Mouse (Mus musculus) intestine, embryonic 14.5 days (tissue): ENCODE measurements around the gene Taf5l. TPM values are rescaled to one million over a fixed set of nuclear protein-coding genes. Genes with fewer than 3 reads are reported as not detected.
"Not testable (repeated sequence)": the region's sequence is repeated elsewhere in the genome, so short reads cannot be mapped to it uniquely, and the experiment has no call there.

Source experiments
- ATAC-seq: fragments of 200-750 bp; cut with Nextera tagmentation; replicated peaks from 2 replicates; pipeline ENCODE4 v1.8.0; 2017; ENCODE audit warnings: low read depth, moderate number of reproducible peaks, moderate TSS enrichment, moderate library complexity; ENCODE audit not compliant: low FRiP score, low TSS enrichment
- DNase-seq: peaks from one replicate; pipeline ENCODE4 v3.0.0-alpha.2; 2018; ENCODE audit warnings: low spot score
- H3K27ac ChIP-seq: fragments of 300-500 bp; sonication (generic); 2 replicates; pipeline ENCODE4 v1.5.1; 2014; ENCODE audit warnings: low read depth, mild to moderate bottlenecking, control low read depth
- H3K27me3 ChIP-seq: fragments of 300-500 bp; sonication (generic); replicated peaks from 2 replicates; pipeline ENCODE4 v1.6.1; 2014; ENCODE audit warnings: low read length, control low read depth; ENCODE audit not compliant: control insufficient read depth, insufficient read depth
- H3K36me3 ChIP-seq: fragments of 300-500 bp; sonication (generic); 2 replicates; pipeline ENCODE4 v1.6.1; 2014; ENCODE audit warnings: low read length, control low read depth; ENCODE audit not compliant: control insufficient read depth, insufficient read depth
- H3K4me1 ChIP-seq: fragments of 300-500 bp; sonication (generic); replicated peaks from 2 replicates; pipeline ENCODE4 v1.6.1; 2014; ENCODE audit warnings: low read length, control low read depth, mixed read lengths; ENCODE audit not compliant: control insufficient read depth, insufficient read depth
- H3K4me2 ChIP-seq: fragments of 300-500 bp; sonication (generic); 2 replicates; pipeline ENCODE4 v1.6.1; 2014; ENCODE audit warnings: low read length
- H3K4me3 ChIP-seq: fragments of 300-500 bp; sonication (generic); 2 replicates; pipeline ENCODE4 v1.5.1; 2014; ENCODE audit warnings: low read depth, low read length, control low read depth, mixed read lengths
- H3K9ac ChIP-seq: fragments of 300-500 bp; sonication (generic); 2 replicates; pipeline ENCODE4 v1.6.1; 2014; ENCODE audit warnings: mild to moderate bottlenecking, low read length
- H3K9me3 ChIP-seq: fragments of 300-500 bp; sonication (generic); 2 replicates; pipeline ENCODE4 v1.6.1; 2016; ENCODE audit warnings: low read length, control low read depth; ENCODE audit not compliant: control insufficient read depth
- WGBS: fragments of 180-500 bp; shearing (Covaris S2); extraction: QIAGEN DNeasy Blood & Tissue Kit; methylation state at CpG from one replicate; pipeline ENCODE4 v1.1.7; 2014; 5-methylcytosine and 5-hydroxymethylcytosine counted together
- polyA plus RNA-seq: library from polyadenylated mRNA; unstranded; fragments of >200 nt; fragmentation: Nextera tagmentation; extraction: Ambion mirVana; gene quantifications from 2 replicates; pipeline ENCODE4 v1.2.1, GENCODE M21; 2014

Taf5l gene
- polyA plus RNA-seq, 1 experiment from 2014 or later, result 52.7 TPM

DNA sequence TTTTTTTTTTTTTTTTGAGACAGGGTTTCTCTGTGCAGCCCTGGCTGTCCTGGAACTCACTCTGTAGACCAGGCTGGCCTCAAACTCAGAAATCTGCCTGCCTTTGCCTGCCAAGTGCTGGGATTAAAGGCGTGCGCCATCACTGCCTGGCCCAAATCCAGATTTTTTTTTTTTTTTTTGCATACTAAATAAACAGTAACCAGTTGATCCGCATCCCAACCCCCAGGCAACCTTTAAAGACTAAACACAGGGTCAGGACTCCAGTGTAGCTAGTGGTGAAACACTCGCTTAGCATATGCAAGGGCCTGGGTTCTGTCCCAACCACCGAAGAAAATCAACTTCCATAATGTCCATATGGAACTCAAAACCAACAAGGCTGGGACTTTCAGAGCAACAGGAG is 60.6 kb downstream of the Taf5l start:
- not testable (repeated sequence) for ATAC-seq, H3K27ac ChIP-seq, H3K9ac ChIP-seq, H3K4me2 ChIP-seq, H3K4me1 ChIP-seq, H3K9me3 ChIP-seq, H3K4me3 ChIP-seq, DNase-seq, H3K27me3 ChIP-seq
- H3K36me3 ChIP-seq, result peaks cover 60% of the 10 kb centered on the region
- WGBS, result 79% methylated on average over 5 of the region's 5 CpGs

DNA sequence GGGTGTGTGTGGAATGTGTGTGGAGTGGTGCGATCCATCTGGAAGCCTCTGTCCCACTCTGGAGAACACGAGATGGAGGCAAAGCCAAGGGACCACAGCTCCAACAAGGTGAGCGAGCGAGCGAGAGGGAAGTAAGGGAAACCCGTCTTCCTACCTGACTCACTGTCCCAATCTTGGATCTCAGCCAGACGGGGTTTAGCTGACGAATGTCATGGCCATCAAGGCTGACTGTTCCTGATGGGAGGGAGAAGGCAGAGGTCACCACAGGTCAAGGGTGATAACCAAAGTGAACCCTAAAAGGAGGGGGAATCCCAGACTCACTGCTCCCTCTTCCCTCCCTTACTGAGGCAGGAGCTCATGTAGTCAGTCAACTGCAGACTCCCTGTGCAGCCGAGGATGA is 61.1 kb downstream of the Taf5l start:
- H3K9me3 ChIP-seq, result no peaks in the 10 kb centered on the region
- H3K4me2 ChIP-seq, result no peak overlapping the region
- DNase-seq (no peak), ATAC-seq (no peak)
- no peak overlapping the region for H3K27ac ChIP-seq
- H3K27me3 ChIP-seq, result no peaks in the 10 kb centered on the region
- no peak overlapping the region for H3K9ac ChIP-seq
- H3K4me1 ChIP-seq, result no peaks in the 10 kb centered on the region
- 82% methylated on average over 9 of the region's 9 CpGs for WGBS
- no peak overlapping the region for H3K4me3 ChIP-seq
- H3K36me3 ChIP-seq, result peaks cover 62% of the 10 kb centered on the region

DNA sequence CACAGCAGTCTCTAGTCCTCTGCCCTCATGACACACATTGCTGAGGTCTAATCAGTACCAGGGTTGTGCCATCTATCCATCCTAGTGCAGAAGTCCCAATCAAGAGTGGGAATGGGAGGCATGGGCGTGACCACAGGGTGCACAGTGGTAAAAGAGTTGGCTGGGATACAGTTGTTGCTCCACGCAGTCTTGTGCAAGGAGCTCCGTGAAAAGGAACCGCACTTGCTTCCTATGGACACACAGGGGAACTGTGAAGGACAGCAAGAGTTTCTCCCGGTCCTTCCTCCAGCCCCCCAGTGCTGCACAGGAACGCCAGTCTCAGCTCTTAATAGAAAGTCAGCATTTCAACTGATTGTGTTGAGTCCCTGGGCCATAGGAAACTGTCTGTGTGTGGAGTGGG is 61.7 kb downstream of the Taf5l start:
- ATAC-seq, result no peak
- DNase-seq, result no peak
- WGBS, result 93% methylated on average over 6 of the region's 6 CpGs
- peaks cover 62% of the 10 kb centered on the region for H3K36me3 ChIP-seq
- no peak overlapping the region for H3K4me3 ChIP-seq
- no peak overlapping the region for H3K4me2 ChIP-seq
- H3K9me3 ChIP-seq, result no peaks in the 10 kb centered on the region
- H3K27me3 ChIP-seq, result no peaks in the 10 kb centered on the region
- H3K4me1 ChIP-seq, result no peaks in the 10 kb centered on the region
- H3K27ac ChIP-seq, result no peak overlapping the region
- no peak overlapping the region for H3K9ac ChIP-seq

DNA sequence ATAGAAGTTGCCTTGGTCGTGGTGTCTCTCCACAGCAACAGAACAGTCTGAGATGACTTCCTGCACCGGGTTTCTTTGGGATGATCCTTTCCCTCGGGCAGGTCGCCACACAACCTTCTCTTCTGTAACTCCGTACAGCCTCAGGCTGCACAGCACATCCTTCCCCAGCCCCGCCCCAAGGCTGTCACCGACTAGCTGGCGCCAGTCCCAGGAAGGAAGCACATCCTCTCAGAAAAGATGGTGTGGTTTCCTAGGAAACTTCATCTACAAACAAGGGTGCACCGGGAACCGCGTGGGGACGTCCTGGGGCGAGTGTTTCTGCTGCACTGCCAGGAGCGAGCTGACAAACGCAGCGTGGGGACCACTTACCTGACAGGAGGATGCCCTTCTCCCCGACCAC is 63.1 kb downstream of the Taf5l start:
- H3K4me3 ChIP-seq, result no peak overlapping the region
- no peak overlapping the region for H3K9ac ChIP-seq
- ATAC-seq, result no peak
- H3K27ac ChIP-seq, result no peak overlapping the region
- no peak overlapping the region for H3K4me2 ChIP-seq
- 74% methylated on average over 17 of the region's 17 CpGs for WGBS
- no peaks in the 10 kb centered on the region for H3K27me3 ChIP-seq
- H3K36me3 ChIP-seq, result peaks cover 61% of the 10 kb centered on the region
- H3K4me1 ChIP-seq, result no peaks in the 10 kb centered on the region
- no peaks in the 10 kb centered on the region for H3K9me3 ChIP-seq
- DNase-seq, result no peak

DNA sequence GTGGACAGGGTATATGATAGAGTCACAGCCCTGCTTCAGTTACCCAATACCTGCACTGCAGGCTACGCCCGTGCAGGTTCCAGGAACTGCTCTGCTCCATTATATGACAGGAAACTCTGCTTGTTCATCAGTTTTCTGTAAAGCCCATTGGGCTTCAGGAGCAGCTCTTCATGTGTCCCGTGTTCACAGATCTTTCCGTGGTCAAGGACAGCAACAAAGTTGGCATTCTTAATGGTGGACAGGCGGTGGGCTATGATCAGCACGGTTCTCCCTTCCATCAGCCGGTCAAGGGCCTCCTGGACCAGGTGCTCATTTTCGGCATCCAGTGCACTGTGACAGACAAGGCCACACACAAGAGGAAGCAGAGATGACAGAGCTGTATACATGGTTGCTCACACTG is 67.0 kb downstream of the Taf5l start:
- ATAC-seq (no peak), DNase-seq (no peak)
- H3K4me2 ChIP-seq, result no peak overlapping the region
- H3K27me3 ChIP-seq, result no peaks in the 10 kb centered on the region
- WGBS, result 92% methylated on average over 8 of the region's 8 CpGs
- no peak overlapping the region for H3K4me3 ChIP-seq
- H3K36me3 ChIP-seq, result peaks cover 49% of the 10 kb centered on the region
- H3K4me1 ChIP-seq, result no peaks in the 10 kb centered on the region
- H3K9me3 ChIP-seq, result no peaks in the 10 kb centered on the region
- no peak overlapping the region for H3K27ac ChIP-seq
- H3K9ac ChIP-seq, result no peak overlapping the region

DNA sequence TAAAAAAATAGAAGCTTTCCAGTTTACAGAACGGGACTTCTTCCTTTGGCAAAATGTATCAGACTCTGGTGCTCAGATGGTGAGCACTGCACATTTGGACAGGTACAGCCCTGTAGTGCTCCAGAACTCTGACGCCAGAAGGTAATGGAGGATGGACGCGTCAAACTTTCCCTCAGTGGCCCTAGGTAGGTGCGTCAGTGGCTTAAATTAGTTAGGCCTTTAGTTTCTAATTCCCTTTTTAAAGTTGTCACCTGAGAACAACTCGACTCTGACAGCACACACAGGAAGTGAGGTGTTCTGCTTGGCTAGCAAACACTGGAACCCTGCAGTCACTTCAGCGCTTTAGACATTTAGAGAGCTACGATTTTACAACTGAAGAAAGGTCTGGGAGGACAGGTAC is 67.5 kb downstream of the Taf5l start:
- WGBS, result 85% methylated on average over 8 of the region's 8 CpGs
- Histone ChIP-seq H3K36me3 (peaks cover 45% of the 10 kb centered on the region), H3K4me2 (no peak overlapping the region), H3K9ac (no peak overlapping the region), H3K27ac (no peak overlapping the region), H3K9me3 (no peaks in the 10 kb centered on the region), H3K4me1 (no peaks in the 10 kb centered on the region), H3K27me3 (no peaks in the 10 kb centered on the region), H3K4me3 (no peak overlapping the region)
- DNase-seq (no peak), ATAC-seq (no peak)

DNA sequence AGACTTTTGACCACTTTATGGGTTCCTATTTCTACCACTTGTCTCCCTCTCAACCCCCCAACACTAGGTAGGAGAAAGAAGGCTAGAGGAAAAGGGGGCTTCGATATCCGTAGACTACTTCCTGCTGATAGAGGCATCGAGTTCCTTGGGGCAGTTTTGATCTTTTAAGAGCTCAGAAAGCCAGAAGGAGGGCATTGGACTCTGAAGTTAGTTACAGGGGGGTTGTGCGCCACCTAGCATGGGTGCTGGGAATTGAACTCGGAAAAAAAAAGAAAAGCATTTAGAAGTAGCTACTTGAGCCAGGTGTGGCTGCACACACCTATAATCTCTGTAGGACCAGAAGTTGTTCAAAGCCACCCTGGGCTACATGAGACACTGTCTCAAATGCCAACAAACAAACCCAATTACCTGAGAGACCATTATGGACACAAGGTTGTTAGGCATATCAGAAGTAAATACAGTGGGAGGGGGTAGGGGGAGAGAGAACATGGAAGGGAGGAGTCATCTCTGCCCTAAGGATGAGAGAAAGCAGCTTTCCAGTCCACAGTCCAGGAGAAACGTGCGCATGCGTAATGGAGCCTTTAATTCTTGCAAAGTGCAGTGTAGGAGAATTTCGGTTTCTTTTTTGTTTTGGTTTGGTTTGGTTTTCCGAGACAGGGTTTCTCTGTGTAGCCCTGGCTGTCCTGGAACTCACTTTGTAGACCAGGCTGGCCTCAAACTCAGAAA is 71.0 kb downstream of the Taf5l start:
- Histone ChIP-seq H3K4me3 (peak overlapping the region; percentile 97), H3K36me3 (peaks cover 31% of the 10 kb centered on the region), H3K27me3 (no peaks in the 10 kb centered on the region), H3K27ac (peak overlapping the region; percentile 73), H3K9me3 (no peaks in the 10 kb centered on the region), H3K9ac (peak overlapping the region; percentile 70), H3K4me2 (peak overlapping the region; percentile 99), H3K4me1 (peaks cover 6% of the 10 kb centered on the region; the same call in 1 of the 2 replicates)
- ATAC-seq, result no peak
- 35% methylated on average over 10 of the region's 10 CpGs for WGBS
- DNase-seq, result peak; percentile 81

DNA sequence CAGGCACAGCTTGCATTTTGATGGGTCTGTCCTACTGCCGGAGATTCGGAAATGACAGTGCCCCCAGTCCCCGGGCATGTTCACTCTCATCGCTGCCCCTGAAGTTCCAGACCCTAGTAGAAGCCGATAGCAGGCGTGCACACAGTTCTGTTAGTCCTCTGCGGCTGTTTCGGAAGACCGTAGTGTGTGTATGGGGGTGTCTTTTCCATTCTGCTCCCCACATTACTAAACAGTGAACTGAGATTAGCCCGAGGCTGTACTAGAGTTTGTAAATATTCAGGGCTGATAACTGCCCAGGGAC is 71.6 kb downstream of the Taf5l start:
- Histone ChIP-seq H3K27me3 (no peaks in the 10 kb centered on the region), H3K9me3 (no peaks in the 10 kb centered on the region), H3K9ac (peak overlapping the region; percentile 70), H3K4me2 (peak overlapping the region; percentile 99), H3K4me3 (peak overlapping the region; percentile 97), H3K4me1 (peaks cover 6% of the 10 kb centered on the region; the same call in 1 of the 2 replicates), H3K36me3 (peaks cover 34% of the 10 kb centered on the region), H3K27ac (peak overlapping the region; percentile 73)
- DNase-seq (no peak), ATAC-seq (no peak; the same call in 1 of the 2 replicates)
- WGBS, result under 1% methylated on average over 10 of the region's 10 CpGs
